Mouse (Mus musculus) heart, adult 2 months (tissue): ENCODE data around the gene Ttc7.

ENCODE experiments used
- CTCF ChIP-seq: fragments of 200-600 bp; IDR thresholded peaks from 2 replicates; pipeline ENCODE4 v1.8.1; 2022; ENCODE audit warnings: antibody characterized with exemption, mild to moderate bottlenecking, moderate library complexity
- POLR2A ChIP-seq: fragments of 200-500 bp; IDR thresholded peaks from 2 replicates; pipeline ENCODE4 v1.6.1; 2011; ENCODE audit warnings: mild to moderate bottlenecking, low read depth, low read length, control low read depth; ENCODE audit not compliant: insufficient read depth

- TF ChIP-seq CTCF (no peak), POLR2A (no peak)
These were observed 93.3 kb downstream of the Ttc7 start for GRCm38 (mm10) chr17:87375941-87376511.
